Mouse (Mus musculus): ENCODE results near the gene Slx4ip. TPM values are rescaled to one million over a fixed set of nuclear protein-coding genes. Genes with fewer than 3 reads are reported as not detected.

Slx4ip gene
- polyA plus RNA-seq, 1 experiment from 2014 or later: 4.0 TPM

DNA sequence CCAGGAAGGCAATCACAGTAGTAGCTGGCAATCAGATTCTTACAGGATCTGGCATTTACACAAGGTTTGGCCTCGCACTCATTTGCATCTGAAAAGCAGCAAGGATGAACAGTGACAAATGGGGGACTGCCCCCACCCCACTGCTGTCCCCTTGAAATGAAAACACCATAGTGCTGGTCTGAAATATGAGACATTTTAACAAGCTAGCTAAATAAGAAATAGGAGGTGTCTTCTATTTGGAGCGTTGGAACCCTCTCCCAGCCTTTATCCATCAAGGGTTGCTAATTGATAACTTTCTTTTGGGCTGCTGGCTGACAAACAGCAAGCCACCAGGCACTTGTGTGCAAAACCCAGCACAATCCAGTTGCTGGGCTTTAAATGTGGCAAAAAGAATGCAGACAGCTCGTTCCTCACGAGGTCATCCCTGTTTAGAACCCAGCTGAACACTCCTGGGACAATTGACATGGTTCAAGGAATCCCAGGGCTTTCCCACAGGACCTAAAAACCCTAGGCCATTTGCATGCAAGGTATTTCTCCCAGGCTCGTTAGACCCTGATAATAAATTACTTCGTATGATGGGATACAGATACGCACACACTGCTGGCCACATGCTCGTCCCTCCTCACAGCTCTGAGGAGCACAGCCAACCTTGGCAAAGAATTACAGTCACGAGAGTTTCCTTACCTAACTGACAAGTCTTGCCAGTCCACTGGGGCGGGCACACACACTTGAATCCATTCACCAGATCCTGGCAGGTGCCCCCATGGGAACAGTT lies 201.7 kb downstream of the Slx4ip start:
- no peak overlapping the region for H3K4me3 ChIP-seq (ENCODE audit: inconsistent target)
- no peak overlapping the region for H3K27ac ChIP-seq
- 88% methylated on average over 10 of the region's 10 CpGs for WGBS (ENCODE audit: missing documents)
- H3K36me3 ChIP-seq (ENCODE audit: inconsistent target): no peaks in the 10 kb centered on the region
- H3K79me2 ChIP-seq (ENCODE audit: inconsistent target): no peaks in the 10 kb centered on the region

- H3K36me3 ChIP-seq (ENCODE audit: inconsistent target): no peaks in the 10 kb centered on the region
- no peak overlapping the region for H3K4me3 ChIP-seq (ENCODE audit: inconsistent target)
- H3K27ac ChIP-seq: no peak overlapping the region
- 97% methylated on average over 7 of the region's 7 CpGs for WGBS (ENCODE audit: missing documents)
- no peaks in the 10 kb centered on the region for H3K79me2 ChIP-seq (ENCODE audit: inconsistent target)
Measured at GRCm38 (mm10) chr2:137093298-137093630, 202.2 kb downstream of the Slx4ip start.

DNA sequence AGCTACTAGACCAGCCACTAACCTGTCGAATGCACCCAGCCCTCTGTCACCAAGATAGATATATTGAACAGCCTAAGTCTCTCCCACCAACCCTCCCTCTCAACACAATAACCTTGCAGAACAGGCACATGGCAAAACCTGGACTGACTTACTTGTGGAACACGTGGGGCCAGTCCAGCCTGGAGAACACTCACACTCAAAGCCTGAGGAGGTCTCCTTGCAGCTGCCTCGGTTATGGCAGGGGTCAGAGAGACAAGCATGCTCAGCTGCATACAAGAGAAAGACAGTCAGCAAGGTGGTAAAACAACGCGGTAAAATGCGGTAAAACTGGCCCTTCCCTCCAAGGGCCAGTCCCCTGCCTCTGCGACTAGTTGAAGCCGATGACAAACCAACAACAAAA lies 203.3 kb downstream of the Slx4ip start:
- WGBS (ENCODE audit: missing documents): 94% methylated on average over 8 of the region's 8 CpGs
- Histone ChIP-seq H3K79me2 (ENCODE audit: inconsistent target) (no peaks in the 10 kb centered on the region), H3K27ac (no peak overlapping the region), H3K4me3 (ENCODE audit: inconsistent target) (no peak overlapping the region), H3K36me3 (ENCODE audit: inconsistent target) (no peaks in the 10 kb centered on the region)

- H3K27ac ChIP-seq: no peak overlapping the region
- WGBS (ENCODE audit: missing documents): 84% methylated on average over 5 of the region's 5 CpGs
- no peaks in the 10 kb centered on the region for H3K79me2 ChIP-seq (ENCODE audit: inconsistent target)
- no peak overlapping the region for H3K4me3 ChIP-seq (ENCODE audit: inconsistent target)
- no peaks in the 10 kb centered on the region for H3K36me3 ChIP-seq (ENCODE audit: inconsistent target)
Measured at GRCm38 (mm10) chr2:137096981-137097460, 206.0 kb downstream of the Slx4ip start.

- no peak overlapping the region for H3K27ac ChIP-seq
- no peaks in the 10 kb centered on the region for H3K79me2 ChIP-seq (ENCODE audit: inconsistent target)
- H3K36me3 ChIP-seq (ENCODE audit: inconsistent target): no peaks in the 10 kb centered on the region
- 86% methylated on average over 11 of the region's 11 CpGs for WGBS (ENCODE audit: missing documents)
- H3K4me3 ChIP-seq (ENCODE audit: inconsistent target): no peak overlapping the region
Measured at GRCm38 (mm10) chr2:137098269-137099035, 207.4 kb downstream of the Slx4ip start.

DNA sequence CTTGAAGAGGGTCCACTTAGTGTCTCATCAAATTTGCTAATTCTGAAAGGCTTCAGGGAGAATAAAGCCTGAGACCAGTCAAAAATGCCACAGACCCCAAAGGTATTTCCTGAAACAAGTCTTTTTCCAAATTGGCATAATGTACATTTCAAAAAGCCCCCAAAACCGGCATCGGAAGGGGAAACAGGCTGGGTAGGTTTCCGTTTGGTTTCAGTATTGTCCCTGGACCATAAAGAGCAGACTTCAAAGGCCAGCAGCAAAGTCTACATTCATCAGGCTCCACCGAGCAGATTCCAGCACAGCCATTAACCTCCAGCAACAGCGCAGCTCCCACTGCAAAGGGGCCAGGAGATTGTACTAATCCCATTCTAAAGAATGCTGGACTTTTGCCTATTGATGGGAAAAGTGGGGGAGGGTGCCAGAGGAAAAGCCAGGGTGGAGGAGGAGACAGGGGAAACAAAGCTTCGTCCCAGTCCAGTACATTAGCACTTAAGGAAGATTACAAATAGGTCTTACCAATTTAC lies 208.3 kb downstream of the Slx4ip start:
- no peaks in the 10 kb centered on the region for H3K36me3 ChIP-seq (ENCODE audit: inconsistent target)
- no peak overlapping the region for H3K27ac ChIP-seq
- no peak overlapping the region for H3K4me3 ChIP-seq (ENCODE audit: inconsistent target)
- H3K79me2 ChIP-seq (ENCODE audit: inconsistent target): no peaks in the 10 kb centered on the region
- 73% methylated on average over 6 of the region's 6 CpGs for WGBS (ENCODE audit: missing documents)

- Histone ChIP-seq H3K36me3 (ENCODE audit: inconsistent target) (no peaks in the 10 kb centered on the region), H3K27ac (no peak overlapping the region), H3K4me3 (ENCODE audit: inconsistent target) (no peak overlapping the region), H3K79me2 (ENCODE audit: inconsistent target) (no peaks in the 10 kb centered on the region)
- 82% methylated on average over 5 of the region's 5 CpGs for WGBS (ENCODE audit: missing documents)
Measured at GRCm38 (mm10) chr2:137101074-137101473, 210.1 kb downstream of the Slx4ip start.

- H3K4me3 ChIP-seq (ENCODE audit: inconsistent target): no peak overlapping the region
- 94% methylated on average over 4 of the region's 4 CpGs for WGBS (ENCODE audit: missing documents)
- peaks cover 8% of the 10 kb centered on the region; the same call in 1 of the 2 replicates for H3K79me2 ChIP-seq (ENCODE audit: inconsistent target)
- no peak overlapping the region for H3K27ac ChIP-seq
- H3K36me3 ChIP-seq (ENCODE audit: inconsistent target): no peaks in the 10 kb centered on the region
Measured at GRCm38 (mm10) chr2:137107203-137107602, 216.2 kb downstream of the Slx4ip start.

DNA sequence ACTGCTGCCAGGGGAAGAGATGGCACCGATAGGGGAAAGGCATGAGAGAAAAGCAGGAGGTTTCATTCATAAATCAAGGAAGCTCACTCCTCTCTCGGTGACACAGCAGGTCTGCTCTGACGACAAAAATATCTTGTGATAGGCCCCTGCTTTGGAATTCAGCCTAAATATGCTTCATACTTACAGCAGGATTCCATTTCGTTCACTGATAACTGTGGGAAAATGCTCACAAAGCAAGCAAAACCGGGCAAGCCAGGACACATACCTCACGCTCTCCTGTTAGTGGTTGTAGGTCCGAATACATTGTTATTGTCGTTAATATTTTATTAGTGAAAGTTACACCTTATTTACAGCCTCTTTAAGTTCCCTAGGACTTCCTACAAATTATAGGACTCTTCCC lies 216.9 kb downstream of the Slx4ip start:
- WGBS (ENCODE audit: missing documents): 85% methylated on average over 8 of the region's 8 CpGs
- no peak overlapping the region for H3K27ac ChIP-seq
- peaks cover 11% of the 10 kb centered on the region; the same call in 1 of the 2 replicates for H3K79me2 ChIP-seq (ENCODE audit: inconsistent target)
- H3K4me3 ChIP-seq (ENCODE audit: inconsistent target): no peak overlapping the region
- H3K36me3 ChIP-seq (ENCODE audit: inconsistent target): no peaks in the 10 kb centered on the region

GRCm38 (mm10) chr2:137109321-137110213 lies 218.5 kb downstream of the Slx4ip start:
- no peak overlapping the region for H3K4me3 ChIP-seq (ENCODE audit: inconsistent target)
- no peak overlapping the region for H3K27ac ChIP-seq
- 54% methylated on average over 15 of the region's 15 CpGs for WGBS (ENCODE audit: missing documents)
- H3K36me3 ChIP-seq (ENCODE audit: inconsistent target): no peaks in the 10 kb centered on the region
- peaks cover 11% of the 10 kb centered on the region; the same call in 1 of the 2 replicates for H3K79me2 ChIP-seq (ENCODE audit: inconsistent target)

DNA sequence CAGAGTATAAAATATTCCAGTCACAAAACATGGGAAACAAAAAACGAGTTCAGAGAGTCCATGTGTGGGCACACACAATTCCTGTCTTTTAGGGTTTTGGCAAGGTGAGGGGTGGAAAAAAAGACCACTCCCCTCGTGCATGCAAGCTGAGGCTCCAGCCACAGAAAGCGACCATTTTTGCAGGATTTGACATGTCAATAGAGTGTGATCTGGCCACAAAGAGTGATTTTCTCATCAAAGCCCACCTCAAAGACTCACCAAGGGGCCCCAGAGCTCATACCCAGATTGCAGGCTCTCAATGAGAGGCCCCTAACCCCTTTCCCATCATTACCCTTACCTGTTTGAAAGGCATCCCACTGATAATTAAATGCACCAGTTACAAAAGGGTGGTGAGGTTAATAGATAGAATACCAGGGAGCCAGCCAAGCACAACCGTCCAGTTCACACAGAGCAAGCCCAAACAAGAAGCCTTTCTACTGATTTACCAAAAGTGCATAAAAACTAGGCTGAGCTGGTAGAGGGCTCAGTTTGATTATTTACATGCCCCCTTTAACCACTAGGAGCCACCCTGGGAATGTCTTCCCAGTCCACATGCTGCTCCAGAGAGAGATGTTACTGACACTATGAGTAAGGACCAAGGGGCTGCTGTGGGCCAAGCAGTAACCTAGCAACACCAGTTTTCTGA lies 219.3 kb downstream of the Slx4ip start:
- Histone ChIP-seq H3K4me3 (ENCODE audit: inconsistent target) (no peak overlapping the region), H3K27ac (no peak overlapping the region), H3K36me3 (ENCODE audit: inconsistent target) (no peaks in the 10 kb centered on the region), H3K79me2 (ENCODE audit: inconsistent target) (peaks cover 11% of the 10 kb centered on the region; the same call in 1 of the 2 replicates)
- 84% methylated on average over 4 of the region's 4 CpGs for WGBS (ENCODE audit: missing documents)

- Histone ChIP-seq H3K79me2 (ENCODE audit: inconsistent target) (peaks cover 11% of the 10 kb centered on the region; the same call in 1 of the 2 replicates), H3K27ac (no peak overlapping the region), H3K4me3 (ENCODE audit: inconsistent target) (no peak overlapping the region), H3K36me3 (ENCODE audit: inconsistent target) (no peaks in the 10 kb centered on the region)
- 81% methylated on average over 12 of the region's 12 CpGs for WGBS (ENCODE audit: missing documents)
Measured at GRCm38 (mm10) chr2:137113288-137114061, 222.5 kb downstream of the Slx4ip start.

All from macrophage (primary cell).